Mouse (Mus musculus): ENCODE measurements around the gene Zfp316.
A peak's percentile ranks its signal among the peaks of the same experiment; 100 is the strongest.

The Zfp316 gene

GRCm38 (mm10) chr5:143279247-143279646, 9.4 kb upstream of the Zfp316 start:
- DNase-seq (ENCODE audit: low spot score in 2 of 2) = no peak

GRCm38 (mm10) chr5:143275761-143276160, 5.9 kb upstream of the Zfp316 start:
- DNase-seq (ENCODE audit: low spot score in 2 of 2) = no peak

- no peak for DNase-seq (ENCODE audit: low spot score in 2 of 2)
These were observed 2.9 kb upstream of the Zfp316 start for GRCm38 (mm10) chr5:143272540-143273330.

- DNase-seq (ENCODE audit: low spot score in 2 of 2) = no peak
These were observed 2.3 kb upstream of the Zfp316 start for GRCm38 (mm10) chr5:143272108-143272507.

GRCm38 (mm10) chr5:143271642-143272041, 1.8 kb upstream of the Zfp316 start:
- DNase-seq (ENCODE audit: low spot score in 2 of 2) = no peak

- DNase-seq (ENCODE audit: low spot score in 2 of 2) = no peak
These were observed 313 bp upstream of the Zfp316 start for GRCm38 (mm10) chr5:143270151-143270519.

- no peak for DNase-seq (ENCODE audit: low spot score in 2 of 2)
These were observed 848 bp downstream of the Zfp316 start for GRCm38 (mm10) chr5:143268985-143269362.

GRCm38 (mm10) chr5:143266794-143267193, 3.0 kb downstream of the Zfp316 start:
- DNase-seq (ENCODE audit: low spot score in 2 of 2) = no peak

GRCm38 (mm10) chr5:143265409-143265808, 4.4 kb downstream of the Zfp316 start:
- DNase-seq (ENCODE audit: low spot score in 2 of 2) = no peak

- no peak for DNase-seq (ENCODE audit: low spot score in 2 of 2)
These were observed 5.1 kb downstream of the Zfp316 start for GRCm38 (mm10) chr5:143264689-143265088.

- no peak for DNase-seq (ENCODE audit: low spot score in 2 of 2)
These were observed 8.2 kb downstream of the Zfp316 start for GRCm38 (mm10) chr5:143261636-143262035.

- no peak for DNase-seq (ENCODE audit: low spot score in 2 of 2)
These were observed 14.0 kb downstream of the Zfp316 start for GRCm38 (mm10) chr5:143255802-143256201.

- no peak for DNase-seq (ENCODE audit: low spot score in 2 of 2)
These were observed 14.7 kb downstream of the Zfp316 start for GRCm38 (mm10) chr5:143255131-143255519.

GRCm38 (mm10) chr5:143254487-143255130, 15.2 kb downstream of the Zfp316 start:
- DNase-seq (ENCODE audit: low spot score in 2 of 2) = no peak

- DNase-seq (ENCODE audit: low spot score in 2 of 2) = no peak
These were observed 15.8 kb downstream of the Zfp316 start for GRCm38 (mm10) chr5:143253881-143254486.

GRCm38 (mm10) chr5:143253186-143253880, 16.5 kb downstream of the Zfp316 start:
- DNase-seq (ENCODE audit: low spot score in 2 of 2) = no peak

- DNase-seq (ENCODE audit: low spot score in 2 of 2) = no peak
These were observed 17.0 kb downstream of the Zfp316 start for GRCm38 (mm10) chr5:143252791-143253185.

- DNase-seq (ENCODE audit: low spot score in 2 of 2) = no peak
These were observed 17.8 kb downstream of the Zfp316 start for GRCm38 (mm10) chr5:143252039-143252438.

GRCm38 (mm10) chr5:143244926-143245325, 24.9 kb downstream of the Zfp316 start:
- no peak for DNase-seq (ENCODE audit: low spot score in 2 of 2)

- no peak for DNase-seq (ENCODE audit: low spot score in 2 of 2)
These were observed 33.8 kb downstream of the Zfp316 start for GRCm38 (mm10) chr5:143236036-143236435.

- peak; percentile 88 for DNase-seq (ENCODE audit: low spot score in 2 of 2)
These were observed 34.7 kb downstream of the Zfp316 start, which contains the start of gene Zfp12 for GRCm38 (mm10) chr5:143235028-143235693. TSS of gene Zfp12 (plus strand) at chr5:143235163.

GRCm38 (mm10) chr5:143226790-143227189, 43.0 kb downstream of the Zfp316 start, which contains the start of gene Spdye4a:
TSS of gene Spdye4a (minus strand) at chr5:143226890.
- DNase-seq (ENCODE audit: low spot score in 2 of 2) = no peak

Data from thymus, postnatal 10 days (tissue).